Mouse (Mus musculus) erythroid progenitor cell, adult 5-6 weeks (primary cell): ENCODE results near the gene Hpcal1. TPM values are rescaled to one million over a fixed set of nuclear protein-coding genes. Genes with fewer than 3 reads are reported as not detected.

Experiments
- ATAC-seq: replicated peaks from 2 replicates; pipeline ENCODE4 v1.8.0; 2016; ENCODE audit warnings: moderate number of reproducible peaks, mild to moderate bottlenecking, moderate TSS enrichment, inconsistent platforms; ENCODE audit not compliant: poor library complexity, low FRiP score, severe bottlenecking
- total RNA-seq, 2 experiments: library from RNA; stranded (forward) in 1 of 2; stranded (reverse) in 1 of 2; fragments of 150-400 nt in 1 of 2; fragments of 186-747, 209-891 nt in 1 of 2; gene quantifications; 2 replicates each; pipeline versions ENCODE4 v1.2.3 to v1.2.4; 2015 to 2017; ENCODE audit warnings: low replicate concordance in 2 of 2

The Hpcal1 gene
- total RNA-seq (2015; ENCODE audit: low replicate concordance) (18.7 and 27.2 TPM in 2 replicates), total RNA-seq (2017; ENCODE audit: low replicate concordance) (3.6 and 5.9 TPM in 2 replicates)

GRCm38 (mm10) chr12:17690564-17691281, at the start of gene Hpcal1:
TSS of gene Hpcal1 (plus strand) at chr12:17690856.
- peak; percentile 89 for ATAC-seq

GRCm38 (mm10) chr12:17641269-17641668, 49.4 kb upstream of the Hpcal1 start:
- no peak for ATAC-seq

GRCm38 (mm10) chr12:17644385-17645222, 46.1 kb upstream of the Hpcal1 start:
- ATAC-seq: no peak

- ATAC-seq: no peak
Observed at GRCm38 (mm10) chr12:17646457-17646856, 44.2 kb upstream of the Hpcal1 start.

GRCm38 (mm10) chr12:17651223-17652095, 39.2 kb upstream of the Hpcal1 start:
- ATAC-seq: no peak

GRCm38 (mm10) chr12:17652216-17653050, 38.2 kb upstream of the Hpcal1 start:
- ATAC-seq: no peak

GRCm38 (mm10) chr12:17653051-17653783, 37.4 kb upstream of the Hpcal1 start:
- ATAC-seq: no peak

- no peak for ATAC-seq
Observed at GRCm38 (mm10) chr12:17657561-17658195, 33.0 kb upstream of the Hpcal1 start.

- ATAC-seq: no peak
Observed at GRCm38 (mm10) chr12:17658521-17658920, 32.1 kb upstream of the Hpcal1 start.

GRCm38 (mm10) chr12:17661483-17661920, 29.2 kb upstream of the Hpcal1 start:
- ATAC-seq: no peak

GRCm38 (mm10) chr12:17663991-17664635, 26.5 kb upstream of the Hpcal1 start:
- no peak for ATAC-seq

GRCm38 (mm10) chr12:17665906-17666326, 24.7 kb upstream of the Hpcal1 start:
- no peak for ATAC-seq

- ATAC-seq: no peak
Observed at GRCm38 (mm10) chr12:17666616-17667015, 24.0 kb upstream of the Hpcal1 start.

- ATAC-seq: no peak
Observed at GRCm38 (mm10) chr12:17673729-17674128, 16.9 kb upstream of the Hpcal1 start.

GRCm38 (mm10) chr12:17674182-17674812, 16.4 kb upstream of the Hpcal1 start:
- ATAC-seq: no peak

- ATAC-seq: no peak
Observed at GRCm38 (mm10) chr12:17677743-17678142, 12.9 kb upstream of the Hpcal1 start.

- no peak for ATAC-seq
Observed at GRCm38 (mm10) chr12:17679571-17679970, 11.1 kb upstream of the Hpcal1 start.
